Mouse (Mus musculus): ENCODE data around the gene Mybl2.
"Not testable (repeated sequence)": the region's sequence is repeated elsewhere in the genome, so short reads cannot be mapped to it uniquely, and the experiment has no call there.

The Mybl2 gene

GRCm38 (mm10) chr2:163054335-163054840 is at the start of gene Mybl2:
Gene Mybl2 (plus strand): TSS chr2:163054687.
- in situ Hi-C loops (cut with MboI; ENCODE audit: low pct_unique_long_range_greater_than_20kb in 1 of 2, low sequenced_read_pairs in 2 of 2, unreplicated experiment in 1 of 2): no loop called here

GRCm38 (mm10) chr2:163007299-163007698 is 47.2 kb upstream of the Mybl2 start:
- in situ Hi-C loops (cut with MboI; ENCODE audit: low pct_unique_long_range_greater_than_20kb in 1 of 2, low sequenced_read_pairs in 2 of 2, unreplicated experiment in 1 of 2): loop anchor here in 1 of 2 experiments (10.0 kb wide), 1 partner anchor 82 kb away; no protein-coding TSS in a partner anchor

GRCm38 (mm10) chr2:163016916-163017743 is 37.4 kb upstream of the Mybl2 start, which contains the start of gene Ift52:
Gene Ift52 (plus strand): TSS chr2:163017354.
- in situ Hi-C loops (cut with MboI; ENCODE audit: low pct_unique_long_range_greater_than_20kb in 1 of 2, low sequenced_read_pairs in 2 of 2, unreplicated experiment in 1 of 2): no loop called here

GRCm38 (mm10) chr2:163031289-163031688 is 23.2 kb upstream of the Mybl2 start:
- in situ Hi-C loops (cut with MboI; ENCODE audit: low pct_unique_long_range_greater_than_20kb in 1 of 2, low sequenced_read_pairs in 2 of 2, unreplicated experiment in 1 of 2): no loop called here

- in situ Hi-C loops (cut with MboI; ENCODE audit: low pct_unique_long_range_greater_than_20kb in 1 of 2, low sequenced_read_pairs in 2 of 2, unreplicated experiment in 1 of 2): no loop called here
Observed at GRCm38 (mm10) chr2:163031757-163032156, 22.7 kb upstream of the Mybl2 start.

GRCm38 (mm10) chr2:163032622-163033021 is 21.9 kb upstream of the Mybl2 start:
- in situ Hi-C loops (cut with MboI; ENCODE audit: low pct_unique_long_range_greater_than_20kb in 1 of 2, low sequenced_read_pairs in 2 of 2, unreplicated experiment in 1 of 2): no loop called here

- in situ Hi-C loops (cut with MboI; ENCODE audit: low pct_unique_long_range_greater_than_20kb in 1 of 2, low sequenced_read_pairs in 2 of 2, unreplicated experiment in 1 of 2): no loop called here
Observed at GRCm38 (mm10) chr2:163039940-163040339, 14.5 kb upstream of the Mybl2 start.

- in situ Hi-C loops (cut with MboI; ENCODE audit: low pct_unique_long_range_greater_than_20kb in 1 of 2, low sequenced_read_pairs in 2 of 2, unreplicated experiment in 1 of 2): no loop called here
Observed at GRCm38 (mm10) chr2:163048125-163048524, 6.4 kb upstream of the Mybl2 start.

- in situ Hi-C loops (cut with MboI; ENCODE audit: low pct_unique_long_range_greater_than_20kb in 1 of 2, low sequenced_read_pairs in 2 of 2, unreplicated experiment in 1 of 2): no loop called here
Observed at GRCm38 (mm10) chr2:163049116-163049515, 5.4 kb upstream of the Mybl2 start.

- in situ Hi-C loops (cut with MboI; ENCODE audit: low pct_unique_long_range_greater_than_20kb in 1 of 2, low sequenced_read_pairs in 2 of 2, unreplicated experiment in 1 of 2): no loop called here
Observed at GRCm38 (mm10) chr2:163051691-163052090, 2.8 kb upstream of the Mybl2 start.

GRCm38 (mm10) chr2:163052101-163052500 is 2.4 kb upstream of the Mybl2 start:
- in situ Hi-C loops (cut with MboI; ENCODE audit: low pct_unique_long_range_greater_than_20kb in 1 of 2, low sequenced_read_pairs in 2 of 2, unreplicated experiment in 1 of 2): no loop called here

GRCm38 (mm10) chr2:163052826-163053225 is 1.7 kb upstream of the Mybl2 start:
- in situ Hi-C loops (cut with MboI; ENCODE audit: low pct_unique_long_range_greater_than_20kb in 1 of 2, low sequenced_read_pairs in 2 of 2, unreplicated experiment in 1 of 2): no loop called here

- in situ Hi-C loops (cut with MboI; ENCODE audit: low pct_unique_long_range_greater_than_20kb in 1 of 2, low sequenced_read_pairs in 2 of 2, unreplicated experiment in 1 of 2): no loop called here
Observed at GRCm38 (mm10) chr2:163054891-163055494, 506 bp downstream of the Mybl2 start.

GRCm38 (mm10) chr2:163055715-163056114 is 1.2 kb downstream of the Mybl2 start:
- in situ Hi-C loops (cut with MboI; ENCODE audit: low pct_unique_long_range_greater_than_20kb in 1 of 2, low sequenced_read_pairs in 2 of 2, unreplicated experiment in 1 of 2): no loop called here

GRCm38 (mm10) chr2:163056584-163056983 is 2.1 kb downstream of the Mybl2 start:
- in situ Hi-C loops (cut with MboI; ENCODE audit: low pct_unique_long_range_greater_than_20kb in 1 of 2, low sequenced_read_pairs in 2 of 2, unreplicated experiment in 1 of 2): no loop called here

GRCm38 (mm10) chr2:163058981-163059380 is 4.5 kb downstream of the Mybl2 start:
- in situ Hi-C loops (cut with MboI; ENCODE audit: low pct_unique_long_range_greater_than_20kb in 1 of 2, low sequenced_read_pairs in 2 of 2, unreplicated experiment in 1 of 2): not testable (repeated sequence)

GRCm38 (mm10) chr2:163060630-163061029 is 6.1 kb downstream of the Mybl2 start:
- in situ Hi-C loops (cut with MboI; ENCODE audit: low pct_unique_long_range_greater_than_20kb in 1 of 2, low sequenced_read_pairs in 2 of 2, unreplicated experiment in 1 of 2): no loop called here

- in situ Hi-C loops (cut with MboI; ENCODE audit: low pct_unique_long_range_greater_than_20kb in 1 of 2, low sequenced_read_pairs in 2 of 2, unreplicated experiment in 1 of 2): no loop called here
Observed at GRCm38 (mm10) chr2:163061203-163062118, 7.0 kb downstream of the Mybl2 start.

GRCm38 (mm10) chr2:163062119-163062508 is 7.6 kb downstream of the Mybl2 start:
- in situ Hi-C loops (cut with MboI; ENCODE audit: low pct_unique_long_range_greater_than_20kb in 1 of 2, low sequenced_read_pairs in 2 of 2, unreplicated experiment in 1 of 2): no loop called here

Data from mouse embryonic stem cell (cell line).